Comparison of ENCODE assay signal across 11 mouse cellular contexts in genomic region chr14:16603040-16603590, GRCm38 (mm10).
DNase-seq lines count a peak whose midpoint lies in the region; ATAC-seq lines count a peak whose summit lies in the region.
"Had no signal": no experiment of that assay in that cellular context is flagged by ENCODE, and none has a peak within 500 bp of the region (broad histone marks: within the 10 kb centered on the region; RNA-seq: fewer than 3 reads in every experiment).

No protein-coding gene starts in this region.

- peaks cover 3% of the 10 kb centered on the region; the same call in 1 of the 2 replicates for H3K4me1 ChIP-seq in brown adipose tissue, adult 24 weeks (ENCODE audit: control insufficient read depth, insufficient read depth, insufficient read length, low read length)

- intact Hi-C loops in heart, postnatal 25 days (cut with DNase I) = no loop called here

- H3K27ac ChIP-seq in brown adipose tissue, adult 24 weeks (replicated peaks; ENCODE audit: low read depth, low read length) = peak overlapping the region; percentile 6
- H3K27ac ChIP-seq: hindbrain, embryonic 13.5 days; limb, embryonic 13.5 days had no signal

- DNase-seq in heart, adult 8-10 months (ENCODE audit: low spot score) = peak; percentile 7
- no peak for DNase-seq in heart, postnatal 25 days (ENCODE audit: low spot score)
- peak; percentile 39 to 66 for DNase-seq in kidney, adult 8-10 months
- peak; percentile 9 for DNase-seq in lung, postnatal 10 days
- DNase-seq in MN1 (ENCODE audit: low spot score) = no peak
- DNase-seq in thymus, postnatal 14 days = no peak
- DNase-seq: cerebellum, postnatal 14 days had no signal

- no peak for ATAC-seq in activated CD4-positive, CD25-positive, alpha-beta regulatory T cell, adult 4 months

- H3K4me3 ChIP-seq in brown adipose tissue, adult 24 weeks (ENCODE audit: insufficient read depth, low read depth, low read length) = no peak overlapping the region
- H3K4me3 ChIP-seq: hindbrain, embryonic 13.5 days; limb, embryonic 13.5 days had no signal

Comparison
In these comparisons a context has a peak if more than half of its experiments do, and no peak if none do; other contexts are left out.
1. DNase-seq: peak in heart, adult 8-10 months (single experiment), kidney, adult 8-10 months (2 of 2) and lung, postnatal 10 days (single experiment); none in heart, postnatal 25 days (single experiment), MN1 (single experiment) and thymus, postnatal 14 days (single experiment).